Mouse (Mus musculus): ENCODE measurements around the gene Cfdp1. TPM values are rescaled to one million over a fixed set of nuclear protein-coding genes. Genes with fewer than 3 reads are reported as not detected.

Cfdp1 gene
- polyA plus RNA-seq, 1 experiment from 2014 or later = 173 TPM

- no peaks in the 10 kb centered on the region for H3K9me3 ChIP-seq (replicated peaks; ENCODE audit: control insufficient read depth, low read length)
- H3K27me3 ChIP-seq (ENCODE audit: control insufficient read depth, insufficient read depth, low read length) = no peaks in the 10 kb centered on the region
- no peak overlapping the region for H3K27ac ChIP-seq (ENCODE audit: low read depth, low read length)
- 89% methylated on average over 4 of the region's 4 CpGs for WGBS (ENCODE audit: insufficient replicate concordance)
- H3K4me1 ChIP-seq (ENCODE audit: control insufficient read depth, insufficient read depth, low read length) = peaks cover 41% of the 10 kb centered on the region
- ATAC-seq (replicated peaks; ENCODE audit: insufficient number of reproducible peaks, low FRiP score, low TSS enrichment) = no peak
- no peaks in the 10 kb centered on the region for H3K36me3 ChIP-seq (ENCODE audit: control insufficient read depth, insufficient read depth, low read length)
- H3K4me2 ChIP-seq = no peak overlapping the region
- H3K9ac ChIP-seq (ENCODE audit: low read depth, low read length) = no peak overlapping the region
- no peak overlapping the region for H3K4me3 ChIP-seq (ENCODE audit: low read depth, low read length)
These were observed 77.6 kb downstream of the Cfdp1 start for GRCm38 (mm10) chr8:111776492-111776891.

GRCm38 (mm10) chr8:111775766-111776165, 78.3 kb downstream of the Cfdp1 start:
- peaks cover 43% of the 10 kb centered on the region for H3K4me1 ChIP-seq (ENCODE audit: control insufficient read depth, insufficient read depth, low read length)
- no peaks in the 10 kb centered on the region for H3K36me3 ChIP-seq (ENCODE audit: control insufficient read depth, insufficient read depth, low read length)
- no peak for ATAC-seq (replicated peaks; ENCODE audit: insufficient number of reproducible peaks, low FRiP score, low TSS enrichment)
- H3K9ac ChIP-seq (ENCODE audit: low read depth, low read length) = no peak overlapping the region
- H3K4me2 ChIP-seq = no peak overlapping the region
- no peaks in the 10 kb centered on the region for H3K9me3 ChIP-seq (replicated peaks; ENCODE audit: control insufficient read depth, low read length)
- H3K27me3 ChIP-seq (ENCODE audit: control insufficient read depth, insufficient read depth, low read length) = no peaks in the 10 kb centered on the region
- 87% methylated on average over 6 of the region's 6 CpGs for WGBS (ENCODE audit: insufficient replicate concordance)
- H3K27ac ChIP-seq (ENCODE audit: low read depth, low read length) = no peak overlapping the region
- H3K4me3 ChIP-seq (ENCODE audit: low read depth, low read length) = no peak overlapping the region

- Histone ChIP-seq H3K4me1 (ENCODE audit: control insufficient read depth, insufficient read depth, low read length) (peaks cover 29% of the 10 kb centered on the region), H3K9ac (ENCODE audit: low read depth, low read length) (no peak overlapping the region)
These were observed 80.6 kb downstream of the Cfdp1 start for GRCm38 (mm10) chr8:111773476-111773875.

GRCm38 (mm10) chr8:111773057-111773456, 81.0 kb downstream of the Cfdp1 start:
- ATAC-seq (replicated peaks; ENCODE audit: insufficient number of reproducible peaks, low FRiP score, low TSS enrichment) = no peak
- Histone ChIP-seq H3K27ac (ENCODE audit: low read depth, low read length) (0 out of 2 replicates have a peak overlapping the region, but pooled peaks have one; percentile 17), H3K4me2 (no peak overlapping the region), H3K9me3 (replicated peaks; ENCODE audit: control insufficient read depth, low read length) (no peaks in the 10 kb centered on the region), H3K9ac (ENCODE audit: low read depth, low read length) (no peak overlapping the region), H3K27me3 (ENCODE audit: control insufficient read depth, insufficient read depth, low read length) (no peaks in the 10 kb centered on the region), H3K4me1 (ENCODE audit: control insufficient read depth, insufficient read depth, low read length) (peaks cover 29% of the 10 kb centered on the region), H3K4me3 (ENCODE audit: low read depth, low read length) (no peak overlapping the region), H3K36me3 (ENCODE audit: control insufficient read depth, insufficient read depth, low read length) (no peaks in the 10 kb centered on the region)
- 27% methylated on average over 7 of the region's 7 CpGs for WGBS (ENCODE audit: insufficient replicate concordance)

More at GRCm38 (mm10) chr8:111773476-111773875, 80.6 kb downstream of the Cfdp1 start:
- WGBS (ENCODE audit: insufficient replicate concordance) = 76% methylated on average over 5 of the region's 5 CpGs
- Histone ChIP-seq H3K4me2 (no peak overlapping the region), H3K36me3 (ENCODE audit: control insufficient read depth, insufficient read depth, low read length) (no peaks in the 10 kb centered on the region), H3K27ac (ENCODE audit: low read depth, low read length) (peak overlapping the region; percentile 17; the same call in 1 of the 2 replicates), H3K4me3 (ENCODE audit: low read depth, low read length) (no peak overlapping the region), H3K9me3 (replicated peaks; ENCODE audit: control insufficient read depth, low read length) (no peaks in the 10 kb centered on the region), H3K27me3 (ENCODE audit: control insufficient read depth, insufficient read depth, low read length) (no peaks in the 10 kb centered on the region)
- ATAC-seq (replicated peaks; ENCODE audit: insufficient number of reproducible peaks, low FRiP score, low TSS enrichment) = no peak

- WGBS (ENCODE audit: insufficient replicate concordance) = 78% methylated on average over 9 of the region's 9 CpGs
- Histone ChIP-seq H3K4me1 (ENCODE audit: control insufficient read depth, insufficient read depth, low read length) (peaks cover 29% of the 10 kb centered on the region), H3K9ac (ENCODE audit: low read depth, low read length) (no peak overlapping the region)
These were observed 82.0 kb downstream of the Cfdp1 start for GRCm38 (mm10) chr8:111772083-111772482.

GRCm38 (mm10) chr8:111771625-111772020, 82.5 kb downstream of the Cfdp1 start:
- no peaks in the 10 kb centered on the region for H3K27me3 ChIP-seq (ENCODE audit: control insufficient read depth, insufficient read depth, low read length)
- peaks cover 29% of the 10 kb centered on the region for H3K4me1 ChIP-seq (ENCODE audit: control insufficient read depth, insufficient read depth, low read length)
- no peak overlapping the region for H3K27ac ChIP-seq (ENCODE audit: low read depth, low read length)
- no peak overlapping the region for H3K4me2 ChIP-seq
- H3K9me3 ChIP-seq (replicated peaks; ENCODE audit: control insufficient read depth, low read length) = no peaks in the 10 kb centered on the region
- no peak for ATAC-seq (replicated peaks; ENCODE audit: insufficient number of reproducible peaks, low FRiP score, low TSS enrichment)
- H3K9ac ChIP-seq (ENCODE audit: low read depth, low read length) = no peak overlapping the region
- H3K4me3 ChIP-seq (ENCODE audit: low read depth, low read length) = no peak overlapping the region
- no peaks in the 10 kb centered on the region for H3K36me3 ChIP-seq (ENCODE audit: control insufficient read depth, insufficient read depth, low read length)
- WGBS (ENCODE audit: insufficient replicate concordance) = 70% methylated on average over 6 of the region's 6 CpGs

More at GRCm38 (mm10) chr8:111772083-111772482, 82.0 kb downstream of the Cfdp1 start:
- ATAC-seq (replicated peaks; ENCODE audit: insufficient number of reproducible peaks, low FRiP score, low TSS enrichment) = no peak
- no peaks in the 10 kb centered on the region for H3K27me3 ChIP-seq (ENCODE audit: control insufficient read depth, insufficient read depth, low read length)
- H3K27ac ChIP-seq (ENCODE audit: low read depth, low read length) = no peak overlapping the region
- no peak overlapping the region for H3K4me3 ChIP-seq (ENCODE audit: low read depth, low read length)
- no peaks in the 10 kb centered on the region for H3K9me3 ChIP-seq (replicated peaks; ENCODE audit: control insufficient read depth, low read length)
- H3K4me2 ChIP-seq = no peak overlapping the region
- H3K36me3 ChIP-seq (ENCODE audit: control insufficient read depth, insufficient read depth, low read length) = no peaks in the 10 kb centered on the region

- ATAC-seq (replicated peaks; ENCODE audit: insufficient number of reproducible peaks, low FRiP score, low TSS enrichment) = no peak
- Histone ChIP-seq H3K4me3 (ENCODE audit: low read depth, low read length) (no peak overlapping the region), H3K4me1 (ENCODE audit: control insufficient read depth, insufficient read depth, low read length) (peaks cover 29% of the 10 kb centered on the region), H3K4me2 (no peak overlapping the region), H3K9ac (ENCODE audit: low read depth, low read length) (no peak overlapping the region), H3K9me3 (replicated peaks; ENCODE audit: control insufficient read depth, low read length) (no peaks in the 10 kb centered on the region), H3K27me3 (ENCODE audit: control insufficient read depth, insufficient read depth, low read length) (no peaks in the 10 kb centered on the region), H3K36me3 (ENCODE audit: control insufficient read depth, insufficient read depth, low read length) (no peaks in the 10 kb centered on the region), H3K27ac (ENCODE audit: low read depth, low read length) (no peak overlapping the region)
- WGBS (ENCODE audit: insufficient replicate concordance) = 56% methylated on average over 5 of the region's 5 CpGs
These were observed 83.0 kb downstream of the Cfdp1 start for GRCm38 (mm10) chr8:111770958-111771624.

- 58% methylated on average over 12 of the region's 12 CpGs for WGBS (ENCODE audit: insufficient replicate concordance)
- Histone ChIP-seq H3K9me3 (replicated peaks; ENCODE audit: control insufficient read depth, low read length) (no peaks in the 10 kb centered on the region), H3K4me3 (ENCODE audit: low read depth, low read length) (no peak overlapping the region), H3K4me2 (no peak overlapping the region), H3K27me3 (ENCODE audit: control insufficient read depth, insufficient read depth, low read length) (no peaks in the 10 kb centered on the region), H3K27ac (ENCODE audit: low read depth, low read length) (peak overlapping the region; percentile 22; the same call in 1 of the 2 replicates), H3K4me1 (ENCODE audit: control insufficient read depth, insufficient read depth, low read length) (peaks cover 29% of the 10 kb centered on the region), H3K36me3 (ENCODE audit: control insufficient read depth, insufficient read depth, low read length) (peaks cover 5% of the 10 kb centered on the region), H3K9ac (ENCODE audit: low read depth, low read length) (no peak overlapping the region)
- no peak for ATAC-seq (replicated peaks; ENCODE audit: insufficient number of reproducible peaks, low FRiP score, low TSS enrichment)
These were observed 84.2 kb downstream of the Cfdp1 start for GRCm38 (mm10) chr8:111769764-111770428.

All from heart, embryonic 11.5 days (tissue).